Mouse (Mus musculus): ENCODE measurements at regions not wholly inside any gene's neighbourhood (a gene's known extent, or its start where the extent isn't known, plus 50 kb on each side); places are given as distances from the start of the nearest gene placed in this dataset.

GRCm38 (mm10) chr10:98862712-98863111, 51.5 kb upstream of the Atp2b1 start:
- no peak overlapping the region for H3K27ac ChIP-seq (replicated peaks; ENCODE audit: low read depth, low read length)
- no peaks in the 10 kb centered on the region for H3K4me1 ChIP-seq (ENCODE audit: control insufficient read depth, insufficient read depth, insufficient read length, low read length)
- no peak overlapping the region for H3K4me3 ChIP-seq (ENCODE audit: insufficient read depth, low read depth, low read length)

DNA sequence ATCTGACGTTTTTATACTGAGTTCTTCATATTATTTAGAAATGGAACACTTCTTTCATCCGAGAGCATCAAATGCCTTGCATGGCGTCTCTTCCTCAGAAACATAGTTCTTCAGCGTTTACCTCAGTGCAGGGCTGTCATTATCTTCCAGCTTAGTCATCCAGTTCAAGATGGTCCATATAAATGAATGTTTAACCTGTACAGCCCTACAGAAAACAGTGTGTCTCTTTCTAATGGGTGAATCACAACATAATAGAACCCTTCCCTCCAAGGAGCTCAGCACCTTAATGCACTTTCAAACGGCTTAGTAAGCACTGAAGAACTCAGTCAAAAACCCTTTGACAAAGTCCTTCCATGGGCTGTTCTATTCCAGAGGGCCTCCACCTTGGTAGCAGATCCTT, 49.8 kb upstream of the Atp2b1 start:
- Histone ChIP-seq H3K4me1 (ENCODE audit: control insufficient read depth, insufficient read depth, insufficient read length, low read length) (no peaks in the 10 kb centered on the region), H3K27ac (replicated peaks; ENCODE audit: low read depth, low read length) (no peak overlapping the region), H3K4me3 (ENCODE audit: insufficient read depth, low read depth, low read length) (no peak overlapping the region)
